Mouse (Mus musculus) layer of hippocampus, adult 9-11 months (tissue): ENCODE results near the gene Ntf3.

Experiments used
- DNase-seq: peaks from one replicate; pipeline ENCODE4 v3.0.0; 2022

Ntf3 gene

DNA sequence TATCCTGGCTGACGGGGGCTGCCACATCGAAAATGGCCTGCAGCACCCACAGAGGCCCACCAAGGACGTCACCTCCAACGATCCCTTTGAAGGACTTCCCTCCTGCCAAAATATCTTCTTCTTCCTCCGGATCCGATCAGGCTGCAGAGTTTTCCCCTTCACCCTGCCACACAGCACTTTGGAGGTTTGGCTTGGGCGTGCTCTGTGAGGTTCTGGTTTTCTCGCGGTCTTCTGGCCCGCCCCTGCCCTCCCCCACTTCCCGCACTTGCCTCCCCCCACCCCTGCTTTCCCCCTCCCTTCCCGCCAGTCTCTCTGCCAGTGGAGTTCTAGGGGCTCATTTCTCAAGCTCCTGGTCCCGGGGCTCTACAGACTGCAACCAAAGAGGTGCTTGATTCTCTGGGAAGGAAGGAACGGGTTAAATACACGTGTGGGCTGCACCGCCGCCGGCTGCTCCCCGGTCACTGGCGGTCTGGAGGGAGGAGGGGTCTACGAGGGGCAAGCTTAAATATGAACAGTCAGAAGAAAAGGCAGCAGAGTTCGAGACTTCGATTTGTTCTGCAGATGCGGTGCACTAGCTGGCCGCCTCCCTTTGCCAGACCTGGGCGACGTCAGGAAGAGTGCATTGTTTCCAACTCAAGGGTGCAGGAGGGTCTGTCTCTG is at the start of gene Ntf3:
Ntf3 (minus strand) TSS at position 363 of the 660 bp plus-strand sequence.
- no peak for DNase-seq

DNA sequence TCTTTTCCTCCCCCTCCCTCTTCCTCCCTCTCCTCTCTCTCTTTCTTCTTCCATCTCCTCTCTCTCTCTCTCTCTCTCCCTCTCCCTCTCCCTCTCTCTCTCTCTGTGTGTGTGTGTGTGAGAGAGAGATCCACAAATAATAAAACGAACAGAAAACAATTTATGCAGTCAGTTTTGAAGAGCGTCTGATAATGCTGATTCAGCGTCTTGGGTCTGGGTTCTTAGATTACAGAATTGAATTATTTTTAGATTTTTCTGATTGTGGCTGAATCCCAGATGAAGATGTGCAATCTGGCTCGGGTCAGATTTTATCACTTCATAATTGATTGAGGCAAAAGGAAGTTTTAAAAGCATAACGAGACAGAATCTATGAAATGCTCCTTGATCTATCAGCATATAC is 46.6 kb upstream of the Ntf3 start:
- DNase-seq = no peak

DNA sequence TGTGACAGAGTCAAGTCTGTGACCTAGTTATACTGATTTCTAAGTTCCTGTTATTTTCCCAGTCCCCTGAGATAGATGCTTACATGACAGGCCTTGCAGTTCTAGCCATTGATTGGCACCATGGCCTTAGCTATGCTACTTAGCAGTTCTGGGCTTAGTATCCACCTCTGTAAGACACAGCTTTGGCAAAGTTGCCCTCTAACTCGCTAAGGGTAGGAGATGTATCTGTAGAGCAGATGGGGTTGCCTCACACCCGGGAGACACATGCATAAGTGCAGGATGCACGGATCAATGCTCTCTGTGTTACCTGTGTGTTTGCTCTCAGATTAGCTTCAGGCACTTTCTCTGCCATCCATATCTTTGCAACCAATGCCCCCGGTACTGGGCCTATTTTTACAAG is 36.7 kb upstream of the Ntf3 start:
- DNase-seq = no peak

DNA sequence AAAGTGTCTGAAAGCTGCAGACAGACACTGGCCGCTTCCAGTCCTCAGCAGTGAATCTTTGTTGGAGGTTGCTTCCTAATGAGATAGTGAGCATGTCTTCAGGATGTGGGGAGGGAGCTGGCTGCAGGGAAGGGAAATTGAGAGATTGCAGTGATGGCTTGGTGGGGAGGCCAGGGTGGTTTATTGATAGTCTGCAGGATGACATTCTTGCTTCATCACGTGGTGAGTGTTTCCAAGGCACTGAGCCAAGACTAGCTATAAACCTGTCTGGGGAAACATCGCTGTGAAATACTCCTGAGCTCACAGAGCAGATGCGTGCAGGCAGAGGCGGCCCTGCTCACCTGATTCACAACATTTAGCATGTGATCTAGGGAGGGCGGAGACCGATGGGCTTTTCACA is 36.2 kb upstream of the Ntf3 start:
- no peak for DNase-seq

DNA sequence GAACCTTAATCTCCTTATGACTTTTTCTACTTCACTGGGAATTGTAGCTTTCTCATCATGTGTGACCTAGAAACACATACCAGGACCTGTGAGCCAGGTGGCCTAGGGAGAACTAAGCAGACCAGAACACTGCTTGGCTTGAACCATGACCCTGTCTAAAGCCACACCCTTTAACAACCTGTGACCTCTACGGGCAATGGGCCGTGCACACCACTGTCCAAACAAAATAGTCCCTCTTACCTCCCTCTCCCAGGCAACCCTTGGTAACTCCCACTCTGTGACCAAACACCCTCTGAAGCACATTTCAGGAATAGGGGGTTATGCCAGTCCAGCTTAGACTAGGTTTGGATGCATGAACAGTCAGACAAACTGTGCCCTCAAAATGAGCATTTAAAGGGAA is 35.0 kb upstream of the Ntf3 start:
- DNase-seq = no peak

DNA sequence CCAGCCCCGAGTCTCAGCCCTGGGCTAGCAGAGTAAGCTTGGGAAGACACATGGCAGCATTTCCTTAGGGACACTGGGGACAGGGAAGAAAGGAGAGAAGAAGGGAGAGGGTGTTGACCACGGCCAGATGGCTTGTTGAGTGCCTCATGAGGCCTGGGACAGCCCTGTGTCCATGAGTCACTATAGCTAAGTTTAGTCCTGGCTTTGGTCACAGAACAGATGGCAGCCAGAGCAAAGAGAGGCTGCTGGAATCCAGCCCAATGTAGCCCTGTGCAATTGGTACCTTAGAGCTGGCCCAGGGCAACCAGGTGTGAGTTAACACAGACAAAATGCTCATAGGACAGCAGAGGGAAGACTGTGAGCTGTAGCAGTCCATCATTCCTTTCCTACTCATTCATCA is 33.2 kb upstream of the Ntf3 start:
- no peak for DNase-seq

DNA sequence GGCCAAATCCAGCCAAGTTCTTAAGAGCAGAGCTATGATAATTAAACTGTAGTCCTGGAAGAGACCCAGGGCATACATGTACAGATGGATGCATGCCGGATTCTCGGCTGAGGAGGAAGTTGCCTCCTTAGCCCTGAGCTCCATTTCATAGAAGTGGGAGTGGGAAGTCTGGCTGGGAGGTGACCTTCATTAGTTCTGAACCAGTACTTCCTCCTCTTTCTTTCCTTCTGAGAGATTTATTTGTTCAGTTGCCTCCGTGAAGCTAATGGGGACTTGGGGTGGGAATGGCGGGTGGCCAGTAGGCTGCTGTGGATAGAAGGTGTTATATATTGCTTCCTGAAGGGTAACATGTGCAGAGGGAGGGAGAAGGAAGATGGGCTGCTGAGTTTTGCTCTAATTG is 28.1 kb upstream of the Ntf3 start:
- no peak for DNase-seq

DNA sequence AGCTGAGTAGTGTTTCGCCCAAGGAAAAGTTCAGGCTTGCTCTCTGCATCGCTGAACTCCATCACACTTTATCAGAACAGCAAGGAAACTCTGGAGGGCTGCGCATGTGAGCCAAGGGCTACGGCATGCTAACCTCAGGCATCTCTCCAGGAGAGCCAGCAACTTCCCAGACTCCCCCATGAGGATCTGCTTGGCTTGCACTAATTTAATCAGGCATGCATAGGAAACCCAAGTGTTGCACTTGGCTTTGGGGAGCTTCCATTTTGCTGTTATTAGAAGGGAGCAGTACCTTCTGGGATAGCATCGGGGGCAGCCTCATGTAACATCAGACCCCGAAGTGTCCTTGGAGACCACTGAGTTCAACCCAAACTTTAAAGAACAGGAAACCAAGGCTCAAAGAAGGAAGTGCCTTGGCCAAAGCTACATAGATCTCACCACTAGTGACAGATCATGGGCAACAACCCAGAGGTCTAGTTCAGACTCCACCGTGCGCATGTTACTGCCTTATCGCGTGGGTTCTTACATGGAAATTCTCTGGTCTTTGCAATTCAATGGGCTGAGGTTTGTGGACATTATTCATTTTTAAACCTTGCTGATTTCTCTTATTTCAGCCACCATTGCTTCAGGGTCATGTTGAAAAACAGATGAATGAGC is 23.6 kb upstream of the Ntf3 start:
- DNase-seq = no peak

DNA sequence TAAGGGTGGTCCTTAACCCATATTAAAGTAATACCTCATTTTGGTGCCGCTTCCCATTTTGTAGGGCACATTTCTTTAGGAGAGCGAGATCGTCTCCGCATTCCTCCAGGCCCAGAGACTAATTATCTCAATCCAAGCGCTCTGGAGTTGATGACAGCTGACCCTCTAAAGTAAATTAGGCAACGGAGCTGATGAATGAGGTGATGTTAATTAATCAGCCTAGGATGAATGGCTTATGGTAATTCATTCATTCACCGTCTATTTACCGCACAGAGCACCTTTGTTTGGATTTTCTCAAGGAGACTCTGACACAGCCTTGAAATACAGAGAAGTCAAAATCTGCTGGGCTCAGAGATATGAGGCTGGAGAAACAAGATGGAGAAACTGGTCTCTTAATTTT is 20.7 kb upstream of the Ntf3 start:
- DNase-seq = no peak

DNA sequence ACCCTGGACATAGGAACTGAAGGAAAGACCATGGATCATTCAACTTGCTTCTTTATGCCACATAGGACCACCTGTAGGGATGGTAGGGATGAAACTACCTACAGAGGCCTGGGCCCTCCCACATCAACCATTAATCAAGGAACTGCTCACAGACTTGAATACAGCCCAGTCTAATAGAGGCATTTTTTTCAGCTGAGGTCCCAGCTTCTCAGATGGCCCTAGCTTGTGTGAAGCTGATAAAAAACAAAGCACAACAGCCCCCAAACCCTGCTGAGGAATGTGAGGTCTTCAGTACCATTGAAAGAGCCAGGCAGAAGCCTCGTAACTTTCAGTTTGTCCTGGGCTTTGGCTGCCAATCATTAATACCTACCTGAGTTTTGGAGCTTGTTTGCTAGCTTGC is 19.4 kb upstream of the Ntf3 start:
- DNase-seq = no peak

DNA sequence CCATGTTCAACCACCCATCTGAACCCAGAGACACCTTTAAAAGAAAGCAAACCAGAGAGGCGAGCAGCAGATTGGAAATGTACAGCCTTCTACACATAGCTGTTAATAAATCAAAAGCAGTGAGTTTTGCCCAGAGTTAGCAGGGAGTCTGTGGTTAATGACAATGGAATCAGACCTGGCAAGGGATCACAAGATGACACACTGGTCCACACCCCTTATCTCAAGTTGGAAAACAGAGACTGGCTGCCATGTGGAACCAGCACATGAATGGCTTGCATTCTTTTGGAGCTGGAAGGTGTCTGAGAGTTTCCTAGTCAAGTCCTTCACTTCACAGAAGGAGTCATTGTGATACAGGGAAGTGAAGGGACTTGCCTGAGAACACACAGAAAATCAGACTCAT is 5.4 kb upstream of the Ntf3 start:
- DNase-seq = no peak

DNA sequence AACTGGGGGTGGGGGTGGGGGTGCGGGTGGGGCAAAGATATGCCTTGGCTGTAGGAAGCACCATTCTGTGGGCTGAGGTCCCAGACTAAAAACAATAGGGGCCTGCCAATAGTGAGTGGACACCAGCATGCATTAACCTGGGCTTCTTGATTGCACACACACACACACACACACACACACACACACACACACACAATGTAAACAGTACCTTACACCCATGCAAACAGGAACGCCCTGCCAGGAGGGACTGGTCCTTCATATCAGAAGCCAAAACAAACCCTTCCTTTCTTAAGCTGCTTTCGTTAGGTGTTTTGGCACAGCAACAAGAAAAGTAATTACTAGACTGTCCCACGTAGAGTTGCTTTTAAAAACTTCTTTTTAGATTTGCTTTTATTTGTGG is 4.1 kb upstream of the Ntf3 start:
- no peak for DNase-seq

DNA sequence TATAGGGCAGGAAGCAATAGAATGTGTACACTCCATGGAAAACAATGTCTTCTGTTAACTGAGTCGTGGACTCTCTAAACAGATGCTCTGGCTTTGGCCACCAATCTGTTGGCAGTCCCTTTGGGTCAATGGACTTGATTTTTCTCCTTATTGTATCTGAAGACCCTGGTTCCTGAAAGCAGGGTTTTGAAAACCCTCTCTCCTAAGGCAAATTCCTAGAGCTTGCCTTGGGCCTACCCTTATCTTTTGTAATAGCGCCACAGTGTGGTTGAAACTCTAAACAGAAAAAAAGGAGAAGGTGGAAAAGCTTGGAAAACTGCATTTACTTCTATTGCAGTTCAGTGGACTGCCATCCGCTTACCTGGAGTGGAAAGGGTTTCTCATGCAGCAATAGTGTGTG is 1.0 kb upstream of the Ntf3 start:
- no peak for DNase-seq

DNA sequence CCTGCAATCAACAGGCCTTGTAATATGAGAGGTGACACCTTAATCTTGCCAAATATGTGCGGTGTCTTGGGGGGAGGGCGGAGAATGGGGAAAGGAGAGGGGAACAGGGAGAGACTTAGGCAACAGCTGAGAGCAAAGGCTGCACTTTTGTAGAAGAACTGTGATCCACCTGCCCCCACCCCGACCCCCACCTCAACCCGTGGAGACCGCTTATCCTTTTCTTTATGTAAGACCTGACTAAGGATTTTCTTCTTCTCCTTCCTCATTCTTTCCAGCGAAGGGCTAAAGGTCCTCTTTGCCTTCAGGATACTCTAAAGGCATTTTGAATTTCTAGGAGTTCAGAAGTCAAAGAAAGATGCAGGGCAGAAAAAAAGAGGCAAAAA is 489 bp upstream of the Ntf3 start:
- DNase-seq = no peak

DNA sequence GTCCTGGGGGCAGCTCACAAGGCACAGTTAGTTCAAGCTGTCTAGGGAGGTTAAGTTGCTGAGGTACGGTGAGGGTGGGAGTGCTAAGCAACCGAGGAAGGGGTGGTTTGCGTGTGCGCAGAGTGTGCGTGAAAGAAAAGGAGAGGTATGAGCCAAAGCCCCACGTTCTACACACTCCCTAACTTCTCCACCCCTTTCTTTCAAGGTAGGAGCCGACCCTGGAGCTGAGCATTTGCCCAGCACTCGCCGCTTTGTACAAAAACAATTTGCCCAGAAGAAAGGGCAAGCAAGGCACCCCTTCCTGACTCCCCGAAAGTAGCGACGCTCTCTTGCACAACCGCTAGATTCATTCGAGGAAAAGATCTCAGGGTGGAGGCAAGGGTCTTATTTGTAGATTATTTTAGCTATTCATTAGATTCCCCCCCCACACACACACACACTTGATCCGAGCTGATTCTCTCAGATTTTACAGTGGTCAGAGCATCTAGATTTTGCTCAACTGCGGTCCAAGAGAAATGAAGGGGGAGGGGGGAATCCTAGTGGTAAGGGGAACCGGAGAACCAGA is 1.0 kb downstream of the Ntf3 start:
- DNase-seq = no peak

DNA sequence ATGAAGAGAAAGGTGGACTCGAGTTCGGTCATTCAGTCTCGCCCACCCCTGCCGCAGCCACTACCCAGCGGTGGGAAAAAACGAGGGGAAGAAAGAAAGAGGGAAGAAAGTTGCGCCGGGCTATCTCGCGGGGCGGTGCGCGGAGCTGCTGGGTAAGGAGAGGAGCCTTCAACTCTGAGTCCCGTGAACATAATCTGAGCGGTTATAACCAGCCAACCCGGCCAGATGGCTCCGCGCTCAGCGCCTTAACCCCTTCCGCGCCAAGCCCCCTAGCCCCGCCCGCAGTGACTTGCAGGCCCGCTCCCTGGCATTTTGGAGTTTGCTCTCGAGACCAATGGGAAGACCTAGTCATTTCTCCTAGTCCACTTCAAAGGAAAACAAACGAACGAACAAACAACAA is 1.9 kb downstream of the Ntf3 start:
- DNase-seq = no peak

DNA sequence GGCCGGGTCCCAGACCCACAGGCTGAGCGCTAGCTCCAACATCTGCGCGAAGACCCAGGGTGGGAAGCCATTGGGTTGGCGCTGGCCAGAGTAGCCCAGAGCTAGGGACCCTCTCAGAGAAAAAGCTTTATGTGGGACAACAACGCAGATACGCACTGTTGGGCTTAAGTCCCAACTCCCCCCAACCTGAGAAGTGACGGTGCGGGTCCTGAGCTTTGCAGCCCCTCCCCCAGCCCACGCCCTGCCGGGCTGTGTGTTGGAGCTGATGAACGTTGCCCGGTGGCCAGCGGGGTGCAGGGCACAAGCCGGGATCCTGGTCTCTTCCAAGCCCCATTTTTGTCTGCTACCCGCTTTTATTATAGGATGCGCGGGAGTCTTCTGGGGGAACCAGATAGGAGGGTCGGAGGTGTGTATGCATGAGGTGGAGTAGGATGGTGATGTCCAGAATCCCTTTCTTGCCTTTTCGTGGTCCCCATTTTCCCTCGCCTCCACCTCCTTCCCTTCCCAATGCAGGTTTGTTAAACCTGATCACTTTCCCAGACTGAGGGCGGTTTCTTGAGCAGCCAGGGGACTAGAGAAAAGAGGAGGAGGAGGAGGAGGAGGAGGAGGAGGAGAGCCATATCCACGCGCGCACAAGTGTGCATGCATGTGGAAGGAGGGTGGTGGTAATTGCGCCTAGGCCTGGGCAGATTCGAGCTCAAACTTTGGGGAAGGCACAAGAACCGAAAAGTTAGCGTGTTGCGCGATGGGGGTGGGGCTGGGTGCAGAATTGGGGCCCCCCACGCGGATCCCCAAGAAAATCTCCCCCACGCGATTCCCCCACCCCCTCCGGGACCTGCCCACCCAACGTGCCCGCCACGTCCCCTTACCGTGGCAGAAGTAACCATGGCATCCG is 2.6 kb downstream of the Ntf3 start:
- no peak for DNase-seq

DNA sequence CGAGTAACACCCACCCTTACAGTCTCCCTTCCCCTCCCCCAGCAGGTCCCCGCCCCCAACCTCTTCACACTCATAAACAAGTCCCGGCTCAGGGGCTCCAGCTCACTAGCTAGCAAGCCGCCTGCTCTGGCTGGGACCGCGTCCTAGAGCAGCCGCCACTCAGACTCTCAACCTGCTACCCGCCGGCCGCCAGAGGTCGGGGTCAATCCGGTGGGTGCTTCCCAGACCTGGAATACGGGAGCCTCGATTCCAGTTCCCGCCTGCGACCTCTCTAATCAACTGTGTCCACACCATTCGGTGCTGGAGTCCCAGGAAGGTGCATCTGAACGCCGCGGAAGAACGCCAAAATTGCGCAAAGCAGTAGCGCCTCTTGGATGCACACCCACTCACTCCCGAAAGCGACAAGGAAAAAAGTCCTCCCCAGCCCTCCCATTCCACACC is 3.5 kb downstream of the Ntf3 start:
- peak; percentile 45 for DNase-seq

DNA sequence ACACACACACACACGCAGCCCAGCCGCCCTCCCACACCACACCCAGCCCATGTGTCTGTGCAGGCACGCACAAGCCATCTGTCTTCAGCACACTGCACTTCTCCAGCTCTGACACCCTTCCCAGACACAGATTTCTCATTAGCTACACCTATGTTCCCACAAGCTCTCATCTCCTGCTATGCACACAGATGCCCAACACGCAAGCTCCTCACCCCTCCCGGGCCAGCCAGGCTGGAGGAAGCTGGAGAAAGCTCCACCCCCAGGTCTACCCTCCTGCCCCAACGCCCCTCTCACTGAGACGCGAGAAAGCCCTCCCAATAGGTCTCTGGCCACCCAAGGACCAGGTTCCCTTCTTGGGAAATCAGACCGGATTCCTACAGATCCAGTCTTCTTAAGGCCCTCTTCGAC is 4.4 kb downstream of the Ntf3 start:
- peak; percentile 58 for DNase-seq

DNA sequence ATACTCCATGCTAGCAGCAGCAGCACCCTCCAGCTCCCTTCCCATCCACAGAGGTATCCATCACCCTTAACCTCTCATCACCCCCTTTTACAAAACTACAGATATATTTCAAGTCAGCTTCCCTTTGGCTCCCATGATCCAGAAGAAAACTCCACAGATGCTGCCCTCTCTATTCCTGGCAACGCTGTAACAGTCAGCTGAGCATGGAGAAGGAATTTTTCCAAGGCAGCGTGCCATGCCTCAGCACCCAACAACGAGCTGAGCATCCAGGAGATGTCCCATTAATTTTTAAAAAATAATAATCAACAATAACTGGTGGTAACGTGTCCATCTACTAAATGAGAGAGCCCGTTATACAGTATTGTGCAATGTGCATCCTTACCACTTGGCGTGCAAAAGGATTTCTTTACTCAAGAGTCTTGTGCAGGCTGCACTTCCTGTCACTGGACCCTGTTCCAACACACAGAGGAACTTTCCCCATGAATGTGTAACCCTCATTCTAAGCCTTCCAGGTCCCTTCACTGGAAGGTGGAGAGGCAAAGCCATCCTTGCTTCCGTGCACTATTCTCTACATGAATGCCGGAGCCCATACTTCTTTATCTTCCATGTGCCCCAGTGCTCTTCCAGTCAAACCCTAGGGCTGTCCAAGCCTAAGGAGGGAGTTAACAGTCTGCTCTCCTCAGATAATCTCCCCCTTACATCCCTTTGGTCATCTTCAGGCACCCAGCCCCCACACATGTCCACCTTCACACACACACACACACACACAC is 5.0 kb downstream of the Ntf3 start:
- no peak for DNase-seq

DNA sequence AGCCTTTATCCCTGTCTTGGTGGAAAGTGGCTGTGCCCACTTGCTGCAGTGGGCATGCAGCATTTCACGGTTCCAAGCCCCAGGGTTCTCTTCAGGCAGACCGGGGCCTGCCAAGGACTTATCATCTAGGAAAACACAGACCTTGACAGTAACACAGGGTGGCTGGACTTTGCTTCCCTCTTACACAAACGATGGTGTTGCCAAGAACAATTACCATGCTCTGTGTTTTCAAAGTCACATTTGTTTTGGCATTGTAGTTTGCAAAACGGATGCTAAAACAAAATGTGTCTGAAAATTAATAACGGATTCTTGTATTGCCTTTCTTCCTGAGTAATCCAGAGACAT is 6.7 kb downstream of the Ntf3 start:
- DNase-seq = no peak

DNA sequence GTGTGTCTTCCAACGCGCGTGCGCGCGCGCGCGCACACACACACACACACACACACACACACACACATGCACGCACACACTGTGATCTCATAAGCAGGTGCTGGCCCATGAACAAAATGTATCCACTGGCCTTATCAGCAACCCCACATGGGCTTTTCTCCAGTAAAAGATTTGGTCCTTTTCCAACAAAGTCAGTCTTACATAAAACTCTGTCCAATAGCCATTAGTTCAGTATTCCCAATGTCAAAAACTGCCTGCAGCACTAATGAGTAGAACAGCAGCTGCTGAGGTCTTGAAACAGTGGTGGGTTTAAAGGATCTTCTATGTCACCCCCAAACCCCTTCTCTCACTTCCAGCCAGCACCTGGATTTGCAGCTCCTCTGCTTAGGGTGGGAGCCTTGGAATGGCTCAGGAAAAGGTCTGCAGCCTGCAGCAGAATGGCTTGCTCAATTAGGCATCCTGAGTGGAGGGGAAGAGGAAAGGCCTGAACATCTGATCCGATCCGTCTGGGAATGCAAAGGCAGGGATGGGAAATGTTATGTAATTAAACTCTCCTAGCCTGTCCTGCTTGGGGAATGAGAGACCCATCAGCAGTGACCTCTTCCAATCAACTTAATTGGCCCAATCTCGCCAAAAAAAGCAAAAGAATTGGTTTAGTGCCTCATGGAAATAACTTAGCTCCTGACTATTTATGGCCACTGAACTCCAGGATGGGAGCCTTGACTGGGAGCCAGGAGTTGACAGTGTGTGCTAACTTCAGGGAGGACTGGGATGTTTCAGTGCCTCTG is 7.2 kb downstream of the Ntf3 start:
- no peak for DNase-seq
